Mouse (Mus musculus): Measurements from ENCODE around the gene Ldlrad3. TPM values are rescaled to one million over a fixed set of nuclear protein-coding genes. Genes with fewer than 3 reads are reported as not detected.

Ldlrad3 gene
- polyA plus RNA-seq, 1 experiment: 35.9 TPM

DNA sequence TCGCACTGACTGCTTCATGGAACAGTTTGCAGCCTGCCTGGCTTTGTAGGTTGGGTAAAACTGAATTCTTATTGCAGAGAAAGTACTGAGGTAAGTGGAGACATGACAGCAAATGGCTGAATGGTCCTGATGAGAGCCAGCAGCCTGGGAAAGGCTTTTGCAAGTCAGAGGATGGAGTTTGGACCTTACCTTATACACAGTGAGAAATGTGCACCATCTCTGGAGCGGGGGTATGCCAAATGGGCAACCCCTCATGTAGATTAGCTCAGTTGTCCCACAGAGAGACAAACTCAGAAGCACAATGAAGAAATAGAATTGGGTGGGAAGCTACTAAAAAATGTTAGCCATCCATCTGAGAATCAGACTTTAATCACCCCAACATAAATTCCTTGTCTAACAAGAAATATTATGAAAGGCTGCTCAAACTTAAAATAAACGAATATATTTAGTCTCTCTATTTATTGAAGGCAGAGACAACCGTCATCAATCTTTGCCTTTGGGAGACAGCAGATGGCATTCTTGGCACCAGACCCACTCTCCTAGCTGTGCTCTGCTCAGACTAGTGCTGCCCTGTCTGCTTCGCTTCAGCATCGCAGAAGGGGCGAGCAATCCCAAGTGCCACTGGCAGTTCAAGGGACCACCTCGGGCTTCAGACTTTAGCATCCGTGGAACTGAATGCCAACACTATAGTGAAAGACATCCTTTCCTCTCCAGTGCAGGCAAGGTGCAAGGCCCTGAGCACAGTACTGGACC, 51.5 kb downstream of the Ldlrad3 start:
- H3K27ac ChIP-seq (ENCODE audit: insufficient read depth, low read depth, low read length): no peak overlapping the region
- H3K4me1 ChIP-seq (ENCODE audit: control insufficient read depth, insufficient read depth, low read length): peaks cover 21% of the 10 kb centered on the region
- TF ChIP-seq CTCF (IDR thresholded peaks at IDR 0.05; ENCODE audit: low read depth, low read length) (no peak), POLR2A (IDR thresholded peaks at IDR 0.05; ENCODE audit: borderline replicate concordance, low read depth, low read length) (no peak)
- no peak overlapping the region for H3K4me3 ChIP-seq (ENCODE audit: insufficient read depth, low read length)

DNA sequence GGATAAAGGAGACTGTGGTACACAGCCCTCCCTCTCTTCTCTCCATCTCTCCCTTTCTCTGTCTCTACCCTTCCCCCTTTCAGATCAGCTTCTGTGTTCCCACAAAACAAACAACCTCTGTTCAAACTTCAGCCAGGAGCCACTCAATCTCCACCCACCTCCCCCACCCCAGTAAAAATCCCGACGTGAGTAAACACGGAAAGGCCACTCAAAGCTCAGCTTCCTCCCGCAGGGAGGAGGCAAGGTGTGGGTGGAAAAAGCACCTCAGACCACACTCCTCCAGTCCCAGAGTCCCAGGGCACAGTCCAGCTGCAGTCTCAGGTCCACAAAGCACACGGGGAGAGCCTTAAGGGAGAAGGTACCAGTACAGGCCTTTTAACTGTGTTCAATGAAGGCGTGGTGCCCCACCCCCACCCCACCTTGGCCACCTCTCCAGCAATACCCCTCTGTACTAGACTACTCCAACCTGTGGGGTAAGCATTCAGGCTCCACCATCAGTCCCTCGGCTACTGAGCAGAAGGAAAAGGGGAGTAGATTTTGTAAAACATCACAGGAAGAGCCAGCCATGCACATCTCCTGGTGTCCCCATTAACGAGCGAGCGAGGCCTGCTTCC, 53.1 kb downstream of the Ldlrad3 start:
- TF ChIP-seq POLR2A (IDR thresholded peaks at IDR 0.05; ENCODE audit: borderline replicate concordance, low read depth, low read length): no peak
- no peak for TF ChIP-seq CTCF (IDR thresholded peaks at IDR 0.05; ENCODE audit: low read depth, low read length)
- H3K27ac ChIP-seq (ENCODE audit: insufficient read depth, low read depth, low read length): no peak overlapping the region
- no peak overlapping the region for H3K4me3 ChIP-seq (ENCODE audit: insufficient read depth, low read length)
- H3K4me1 ChIP-seq (ENCODE audit: control insufficient read depth, insufficient read depth, low read length): peaks cover 8% of the 10 kb centered on the region

DNA sequence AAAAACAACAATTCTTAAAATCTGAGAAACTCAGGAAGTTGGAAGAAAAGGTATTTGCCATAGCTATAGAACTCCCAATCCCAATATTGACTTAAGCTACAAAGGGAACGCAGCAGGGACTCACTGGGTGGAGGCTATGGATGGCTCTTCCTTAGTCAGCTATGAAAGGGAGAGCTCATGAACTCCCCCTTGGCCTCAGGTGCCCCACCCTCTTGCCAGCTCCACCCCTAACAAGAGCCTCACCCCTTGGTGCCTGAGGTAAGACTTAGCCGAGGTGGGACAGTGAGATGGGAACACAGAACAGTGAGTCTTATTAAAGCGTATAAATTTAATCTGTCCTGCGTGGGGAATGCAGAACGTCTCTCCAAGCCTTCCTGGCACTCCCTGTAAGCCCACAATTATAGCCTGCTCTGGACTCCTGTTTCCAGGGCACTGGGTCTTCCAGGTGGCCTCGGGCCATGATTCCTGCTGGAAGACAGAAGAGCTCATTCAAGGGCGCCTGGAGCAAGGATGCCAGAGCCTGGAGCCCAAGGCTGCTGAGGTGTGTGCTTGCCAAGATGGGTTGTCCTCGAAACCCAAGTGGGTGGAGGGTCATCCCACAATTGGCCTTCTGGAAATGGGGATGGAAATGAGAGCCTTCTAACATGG, 55.9 kb downstream of the Ldlrad3 start:
- Histone ChIP-seq H3K4me3 (ENCODE audit: insufficient read depth, low read length) (no peak overlapping the region), H3K4me1 (ENCODE audit: control insufficient read depth, insufficient read depth, low read length) (peaks cover 13% of the 10 kb centered on the region), H3K27ac (ENCODE audit: insufficient read depth, low read depth, low read length) (no peak overlapping the region)
- TF ChIP-seq POLR2A (IDR thresholded peaks at IDR 0.05; ENCODE audit: borderline replicate concordance, low read depth, low read length) (no peak), CTCF (IDR thresholded peaks at IDR 0.05; ENCODE audit: low read depth, low read length) (no peak)

DNA sequence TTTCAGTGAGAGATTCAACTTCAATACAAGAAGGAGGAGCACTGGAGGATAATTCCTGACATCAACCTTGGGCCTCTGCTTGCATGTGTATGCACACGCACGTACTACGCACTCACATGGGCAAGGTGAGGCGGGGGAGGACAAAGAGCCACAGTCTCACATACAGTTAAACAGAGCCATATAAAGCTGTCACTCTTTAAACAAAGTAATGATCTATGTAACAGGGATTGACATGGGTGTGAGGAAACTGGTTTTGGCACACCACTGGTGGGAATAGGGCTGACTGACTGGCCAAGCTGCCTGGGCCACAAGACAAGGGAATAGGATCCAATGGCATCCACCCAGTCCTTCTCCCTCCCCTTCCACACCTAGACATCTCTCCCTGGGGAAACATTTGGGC, 57.0 kb downstream of the Ldlrad3 start:
- TF ChIP-seq POLR2A (IDR thresholded peaks at IDR 0.05; ENCODE audit: borderline replicate concordance, low read depth, low read length): no peak
- no peak for TF ChIP-seq CTCF (IDR thresholded peaks at IDR 0.05; ENCODE audit: low read depth, low read length)
- peaks cover 24% of the 10 kb centered on the region for H3K4me1 ChIP-seq (ENCODE audit: control insufficient read depth, insufficient read depth, low read length)
- no peak overlapping the region for H3K4me3 ChIP-seq (ENCODE audit: insufficient read depth, low read length)
- H3K27ac ChIP-seq (ENCODE audit: insufficient read depth, low read depth, low read length): no peak overlapping the region

DNA sequence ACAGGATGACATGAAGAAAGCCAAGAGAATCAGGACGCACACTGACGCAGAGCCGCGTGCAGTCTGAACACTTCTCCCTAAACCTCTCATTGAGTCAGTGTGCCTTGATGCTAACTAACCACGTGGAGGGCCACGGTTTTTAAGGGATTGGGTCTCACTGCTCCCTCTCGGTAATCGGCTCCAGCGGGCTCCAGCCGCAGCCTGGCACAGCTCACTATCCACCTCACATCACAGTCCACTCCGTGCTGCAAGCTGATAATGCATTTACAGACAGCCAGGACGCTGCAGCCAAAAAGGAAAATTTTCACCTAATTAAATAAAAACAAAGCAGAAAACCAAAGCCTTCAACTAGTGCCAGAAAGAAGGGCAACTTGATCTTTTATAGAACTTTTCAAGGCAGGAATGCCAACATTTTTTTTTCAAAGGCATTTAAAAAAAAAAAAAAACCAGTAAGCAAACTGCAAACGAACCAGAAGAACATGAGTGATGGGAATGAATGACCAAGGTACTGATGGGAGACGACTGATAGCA, 57.6 kb downstream of the Ldlrad3 start:
- Histone ChIP-seq H3K27ac (ENCODE audit: insufficient read depth, low read depth, low read length) (no peak overlapping the region), H3K4me3 (ENCODE audit: insufficient read depth, low read length) (no peak overlapping the region), H3K4me1 (ENCODE audit: control insufficient read depth, insufficient read depth, low read length) (peaks cover 31% of the 10 kb centered on the region)
- TF ChIP-seq POLR2A (IDR thresholded peaks at IDR 0.05; ENCODE audit: borderline replicate concordance, low read depth, low read length): no peak
- no peak for TF ChIP-seq CTCF (IDR thresholded peaks at IDR 0.05; ENCODE audit: low read depth, low read length)

DNA sequence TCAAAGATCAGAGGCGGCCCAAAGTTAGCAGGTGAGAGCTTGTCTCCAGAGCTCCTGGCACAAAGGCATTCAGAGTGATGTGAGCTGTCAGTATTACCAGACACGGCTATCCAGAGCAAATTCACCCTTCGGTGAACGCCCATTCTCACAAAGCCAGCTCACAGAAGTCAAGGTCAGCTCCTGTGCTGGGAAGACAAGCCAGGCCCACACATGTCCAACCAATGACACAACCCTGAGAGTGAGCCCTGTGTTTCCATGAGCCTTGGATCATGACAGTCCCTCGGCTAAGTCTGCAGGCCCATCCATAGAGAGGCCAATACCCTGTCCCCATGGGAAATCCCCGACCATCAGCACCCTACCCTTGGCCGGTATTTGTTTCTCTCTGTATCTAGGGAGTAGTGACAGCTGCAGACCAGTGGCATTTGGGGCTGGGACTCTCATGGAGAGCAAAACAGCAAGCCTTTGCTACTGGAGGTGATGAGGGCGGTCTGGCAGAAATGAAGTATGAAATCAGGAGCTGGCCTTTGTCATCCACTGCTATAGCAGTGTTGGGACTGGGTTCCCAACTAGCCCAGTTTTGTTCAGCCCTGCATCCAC, 58.3 kb downstream of the Ldlrad3 start:
- Histone ChIP-seq H3K4me3 (ENCODE audit: insufficient read depth, low read length) (no peak overlapping the region), H3K4me1 (ENCODE audit: control insufficient read depth, insufficient read depth, low read length) (peaks cover 37% of the 10 kb centered on the region), H3K27ac (ENCODE audit: insufficient read depth, low read depth, low read length) (no peak overlapping the region)
- TF ChIP-seq CTCF (IDR thresholded peaks at IDR 0.05; ENCODE audit: low read depth, low read length) (no peak), POLR2A (IDR thresholded peaks at IDR 0.05; ENCODE audit: borderline replicate concordance, low read depth, low read length) (no peak)

DNA sequence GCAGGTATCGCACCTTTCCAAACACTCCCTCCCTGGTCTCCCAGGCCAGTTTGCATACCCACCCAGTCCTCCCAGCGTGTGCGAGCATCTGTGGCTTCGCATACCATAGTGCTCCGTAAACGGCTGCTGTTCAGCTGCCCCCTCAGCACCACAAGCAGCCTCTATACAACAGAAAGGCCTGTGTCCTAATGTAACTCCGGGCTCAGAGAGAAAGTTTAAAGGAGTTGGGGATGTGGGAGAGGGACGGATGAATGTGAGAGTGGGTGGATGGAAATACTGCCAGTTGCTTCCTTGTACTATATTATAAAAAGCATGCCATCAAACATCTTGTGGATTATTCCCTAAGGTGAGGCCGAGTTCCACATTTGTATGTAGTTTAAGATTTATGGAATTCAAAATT, 59.0 kb downstream of the Ldlrad3 start:
- Histone ChIP-seq H3K27ac (ENCODE audit: insufficient read depth, low read depth, low read length) (no peak overlapping the region), H3K4me1 (ENCODE audit: control insufficient read depth, insufficient read depth, low read length) (peaks cover 37% of the 10 kb centered on the region), H3K4me3 (ENCODE audit: insufficient read depth, low read length) (no peak overlapping the region)
- TF ChIP-seq CTCF (IDR thresholded peaks at IDR 0.05; ENCODE audit: low read depth, low read length): no peak

DNA sequence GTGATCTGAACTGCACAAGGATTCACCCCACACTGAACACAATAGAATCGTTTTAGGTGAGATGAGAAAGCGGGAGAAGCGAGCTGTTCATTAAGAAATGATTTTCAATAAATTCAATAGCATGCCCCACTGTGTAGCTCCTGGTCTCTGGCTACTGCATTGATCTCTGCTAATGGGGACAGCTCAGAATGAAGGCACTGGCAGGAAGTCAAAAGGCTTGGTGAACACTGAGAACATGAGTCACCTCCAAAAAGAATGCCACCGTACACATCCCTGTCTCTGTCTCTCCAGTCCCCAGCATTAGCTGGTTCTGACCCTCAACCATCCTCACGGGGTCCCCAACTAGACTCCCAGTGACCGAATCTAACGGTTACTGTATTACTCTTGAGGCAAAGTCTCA, 60.1 kb downstream of the Ldlrad3 start:
- Histone ChIP-seq H3K27ac (ENCODE audit: insufficient read depth, low read depth, low read length) (no peak overlapping the region), H3K4me1 (ENCODE audit: control insufficient read depth, insufficient read depth, low read length) (peaks cover 37% of the 10 kb centered on the region), H3K4me3 (ENCODE audit: insufficient read depth, low read length) (no peak overlapping the region)
- TF ChIP-seq POLR2A (IDR thresholded peaks at IDR 0.05; ENCODE audit: borderline replicate concordance, low read depth, low read length) (no peak), CTCF (IDR thresholded peaks at IDR 0.05; ENCODE audit: low read depth, low read length) (no peak)

DNA sequence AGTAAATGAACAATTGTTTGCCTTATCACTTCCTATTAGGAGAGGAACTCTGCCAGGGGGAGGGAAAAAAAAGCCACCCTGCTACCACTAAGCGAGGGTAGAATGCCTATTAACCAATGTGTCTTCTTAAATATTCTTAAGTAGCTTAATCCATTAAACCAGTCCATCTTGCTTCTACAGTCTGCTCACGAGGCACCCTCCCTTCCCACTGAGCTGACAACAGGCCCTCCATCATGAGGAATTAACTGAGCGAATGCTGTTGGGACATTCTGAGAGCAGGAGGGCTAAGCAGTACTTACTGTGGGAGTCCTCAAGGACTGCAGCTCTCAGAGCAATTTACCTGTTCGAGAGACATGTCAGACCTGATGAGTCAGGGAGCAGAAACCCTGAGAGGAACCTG, 61.1 kb downstream of the Ldlrad3 start:
- no peak overlapping the region for H3K4me3 ChIP-seq (ENCODE audit: insufficient read depth, low read length)
- peaks cover 41% of the 10 kb centered on the region for H3K4me1 ChIP-seq (ENCODE audit: control insufficient read depth, insufficient read depth, low read length)
- H3K27ac ChIP-seq (ENCODE audit: insufficient read depth, low read depth, low read length): no peak overlapping the region
- TF ChIP-seq CTCF (IDR thresholded peaks at IDR 0.05; ENCODE audit: low read depth, low read length): no peak
- no peak for TF ChIP-seq POLR2A (IDR thresholded peaks at IDR 0.05; ENCODE audit: borderline replicate concordance, low read depth, low read length)
